Mouse (Mus musculus): ENCODE results near the gene Ube2l6. TPM values are rescaled to one million over a fixed set of nuclear protein-coding genes. Genes with fewer than 3 reads are reported as not detected.

Gene Ube2l6
- 39.1 and 45.5 TPM in 2 replicates for polyA plus RNA-seq (2015; fragmentation: Nextera tagmentation; extraction: Ambion mirVana)

DNA sequence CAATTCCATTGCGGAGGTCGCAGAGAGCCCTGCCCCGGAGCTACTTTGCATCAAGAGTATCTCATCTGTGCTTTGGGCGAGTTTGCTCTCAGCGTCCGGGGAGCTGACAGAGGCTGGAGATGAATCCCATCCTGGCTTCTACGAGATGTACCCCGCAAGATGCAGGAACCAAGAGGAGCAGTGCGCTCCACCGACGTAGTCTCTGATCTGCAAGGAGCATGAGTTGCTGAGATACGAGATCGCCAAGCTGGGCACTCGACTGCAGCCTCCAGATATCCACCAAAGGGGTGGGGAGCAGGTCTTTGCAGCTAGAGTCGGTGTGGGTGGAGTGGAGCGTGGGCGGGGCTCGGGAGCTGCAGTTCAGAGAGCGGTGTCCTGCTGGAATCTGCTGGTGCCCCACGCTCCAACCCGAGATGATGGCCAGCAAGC lies at the start of gene Ube2l6:
Gene Ube2l6, plus strand, starts transcription at position 336 of the 429 bp plus-strand sequence.
- peak; percentile 21 for DNase-seq (ENCODE audit: low spot score)

DNA sequence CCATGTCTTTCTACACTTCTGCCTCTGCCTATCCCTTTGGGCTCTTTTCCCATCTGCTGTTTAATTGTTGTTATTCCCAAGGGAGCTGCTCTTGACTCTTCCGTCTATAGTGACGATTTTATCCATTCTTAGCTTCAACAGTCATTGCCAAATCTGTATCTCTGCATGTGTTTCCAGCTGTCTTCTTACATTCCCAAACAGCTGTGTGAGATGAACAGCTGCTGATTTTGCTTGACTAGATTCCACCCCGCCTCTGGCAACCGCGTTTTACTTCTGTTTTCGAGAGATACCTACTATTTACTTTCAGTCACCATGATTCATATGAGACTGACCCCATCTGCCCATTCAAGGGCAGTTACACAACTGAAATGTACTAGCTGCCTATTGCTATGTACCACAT lies 48.5 kb upstream of the Ube2l6 start:
- DNase-seq (ENCODE audit: low spot score): no peak

DNA sequence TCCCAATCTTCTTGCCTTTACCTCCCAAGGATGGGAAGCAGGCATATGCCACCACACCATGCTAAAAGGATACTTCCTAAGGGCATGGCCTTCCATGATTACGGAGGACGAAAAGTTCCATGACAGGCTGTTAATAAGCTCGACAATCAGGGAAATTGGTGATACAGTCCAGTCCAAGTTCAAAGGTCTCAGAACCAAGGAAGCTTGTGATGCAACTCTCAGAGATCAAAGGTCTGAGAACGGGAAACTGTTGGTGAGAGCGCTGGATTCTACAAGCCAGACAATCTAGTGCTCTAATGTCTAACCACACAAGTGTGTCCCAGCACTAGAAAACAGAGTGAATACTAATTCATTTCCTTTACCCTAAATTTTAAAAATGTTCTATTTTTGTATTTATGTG lies 42.4 kb upstream of the Ube2l6 start:
- no peak for DNase-seq (ENCODE audit: low spot score)

DNA sequence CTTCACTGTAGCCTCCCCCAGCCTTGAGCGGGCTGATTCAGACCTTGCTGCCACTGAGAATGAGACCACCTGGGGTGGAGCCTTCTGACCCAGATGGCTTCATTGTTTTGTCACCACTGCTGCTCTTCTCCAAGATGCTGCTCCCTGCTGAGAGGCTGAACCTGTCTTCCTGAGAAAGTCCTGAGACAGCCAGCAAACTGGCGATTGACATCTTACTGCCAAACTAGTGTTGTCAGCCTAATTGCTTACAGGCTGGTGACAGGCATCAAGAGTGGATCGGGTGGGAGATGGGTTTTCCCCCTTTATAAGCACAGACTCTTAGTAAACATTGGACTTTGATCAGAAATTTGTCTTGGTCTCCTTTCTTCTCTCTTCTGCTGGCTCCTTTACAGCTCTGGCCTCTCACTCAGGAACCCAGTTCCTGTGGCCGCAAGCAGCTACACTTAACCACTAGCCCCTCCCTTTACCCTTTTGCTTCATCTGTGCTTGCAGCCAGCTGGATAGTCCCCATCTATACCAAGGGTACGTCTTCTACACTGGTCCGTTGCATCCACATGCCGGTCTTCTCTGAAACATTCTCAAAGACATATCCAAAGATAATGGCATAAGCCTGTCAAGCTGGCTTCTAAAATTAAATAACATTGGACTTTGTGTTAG lies 41.5 kb upstream of the Ube2l6 start:
- DNase-seq (ENCODE audit: low spot score): no peak

DNA sequence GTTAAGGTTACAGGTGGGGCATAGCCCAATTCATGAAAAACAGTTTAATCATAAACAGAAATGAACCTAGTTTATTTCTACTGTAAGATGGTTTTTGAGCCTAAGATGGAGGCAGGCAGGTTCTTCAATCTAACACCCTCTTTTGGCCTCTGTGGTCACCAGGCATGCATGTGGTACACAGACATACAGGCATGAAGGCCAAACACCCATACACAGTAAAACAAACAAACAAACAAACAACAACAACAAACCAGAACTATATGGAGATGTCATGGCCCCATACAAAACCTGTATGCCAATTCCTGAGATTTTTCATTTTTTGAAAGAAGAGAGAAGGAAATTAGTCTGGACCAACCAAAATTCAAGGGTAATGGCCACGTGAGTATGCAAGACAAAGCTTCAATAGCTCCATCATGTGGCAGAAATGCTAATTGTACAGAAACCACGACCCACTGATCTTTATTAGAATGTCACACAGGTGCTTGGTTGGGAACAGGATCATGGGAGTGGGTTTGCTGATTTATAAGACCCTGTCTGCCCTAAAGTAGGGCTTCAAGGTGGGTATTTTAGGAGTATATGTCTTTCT lies 40.0 kb upstream of the Ube2l6 start:
- peak; percentile 25 for DNase-seq (ENCODE audit: low spot score)

DNA sequence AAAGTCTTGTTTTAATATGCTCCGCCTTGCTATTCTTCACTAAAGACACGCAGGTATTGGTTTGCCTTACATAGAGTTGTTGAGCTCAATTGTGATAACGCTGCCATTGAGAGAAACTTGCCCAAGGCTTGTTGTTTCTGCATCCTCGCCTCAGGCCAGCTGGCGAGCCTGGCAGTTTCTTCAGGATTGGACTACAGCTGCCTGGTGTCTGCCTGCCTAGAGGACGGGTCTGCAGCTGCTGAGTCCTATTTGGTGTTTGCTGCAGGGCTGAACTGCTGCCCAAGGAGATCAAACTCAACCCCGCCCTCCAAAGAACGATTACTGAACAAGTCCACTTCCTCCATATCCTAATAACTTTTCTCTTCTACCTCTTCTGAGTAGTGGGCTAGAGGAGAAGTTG lies 37.9 kb upstream of the Ube2l6 start:
- DNase-seq (ENCODE audit: low spot score): no peak

DNA sequence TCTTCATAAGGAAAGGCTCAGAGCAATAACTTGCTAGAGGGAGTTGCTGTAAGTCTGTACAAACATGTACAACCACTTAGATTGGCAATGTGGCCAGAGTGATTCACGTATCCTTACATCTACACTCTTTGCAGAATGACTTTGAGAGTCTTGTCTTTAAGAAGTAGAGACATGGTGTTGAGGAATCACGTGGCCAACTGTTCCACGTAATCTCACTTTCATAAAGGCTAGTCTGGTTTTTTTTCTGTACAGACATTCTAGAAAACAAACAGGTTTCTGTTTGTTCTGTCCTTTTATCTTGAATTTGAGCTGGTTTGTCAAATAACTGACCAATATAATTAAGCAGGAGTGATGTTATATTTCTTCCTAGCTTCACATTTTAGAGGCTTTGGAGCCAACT lies 37.3 kb upstream of the Ube2l6 start:
- no peak for DNase-seq (ENCODE audit: low spot score)

DNA sequence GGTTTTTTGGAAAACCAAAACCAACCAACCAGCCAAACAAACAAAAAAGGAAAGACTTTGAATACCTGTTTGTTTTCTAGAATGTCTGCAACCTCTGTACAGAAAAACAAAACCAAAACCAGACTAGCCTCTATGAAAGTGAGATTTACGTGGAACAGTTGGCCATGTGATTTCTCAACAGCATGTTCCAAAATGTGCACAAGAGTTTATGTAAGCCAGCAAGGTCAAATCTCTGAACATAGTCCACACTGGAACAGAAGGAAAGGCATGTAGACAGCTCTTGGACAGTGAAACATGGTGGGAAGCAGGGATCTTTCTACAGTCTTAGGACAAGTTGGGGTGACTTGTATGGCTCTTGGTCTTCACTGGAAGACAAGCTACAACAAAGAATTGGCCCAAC lies 36.8 kb upstream of the Ube2l6 start:
- DNase-seq (ENCODE audit: low spot score): no peak

DNA sequence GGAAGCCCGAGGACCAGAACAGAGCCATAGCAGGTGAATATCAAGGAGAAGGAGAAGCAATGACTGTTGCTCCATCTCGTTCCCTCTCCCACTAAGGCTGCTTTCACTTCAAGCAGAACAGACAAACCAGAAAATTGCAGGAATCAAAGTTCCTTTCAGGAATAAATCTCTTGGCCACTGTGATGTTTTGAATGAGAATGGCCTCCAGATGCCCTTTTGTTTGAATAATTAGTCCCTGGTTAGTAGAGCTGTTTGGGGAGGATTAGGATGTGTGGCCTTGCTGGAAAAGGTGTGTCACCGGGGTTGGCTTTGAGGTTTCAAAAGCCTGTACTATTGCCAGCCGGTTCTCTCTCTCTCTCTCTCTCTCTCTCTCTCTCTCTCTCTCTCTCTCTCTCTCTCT lies 36.3 kb upstream of the Ube2l6 start:
- DNase-seq (ENCODE audit: low spot score): no peak

DNA sequence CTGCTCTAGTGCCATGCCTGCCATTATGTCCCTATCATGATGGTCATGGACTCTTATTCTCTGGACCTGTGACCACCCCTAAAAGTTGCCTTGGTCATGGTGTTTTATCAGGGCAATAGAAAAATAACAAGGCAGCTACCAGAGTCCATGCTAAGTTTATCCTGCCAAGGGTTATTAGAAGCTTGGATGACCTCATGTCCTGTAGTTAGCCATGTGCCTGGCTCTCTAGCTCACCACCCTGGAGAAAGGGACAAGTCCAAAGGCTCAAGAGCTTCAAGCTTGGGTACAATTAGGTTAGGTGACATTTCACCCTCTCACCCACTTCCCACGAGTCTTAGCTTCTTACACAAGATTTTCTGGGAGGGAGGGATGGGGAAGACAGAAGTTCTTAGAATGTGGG lies 35.8 kb upstream of the Ube2l6 start:
- no peak for DNase-seq (ENCODE audit: low spot score)

DNA sequence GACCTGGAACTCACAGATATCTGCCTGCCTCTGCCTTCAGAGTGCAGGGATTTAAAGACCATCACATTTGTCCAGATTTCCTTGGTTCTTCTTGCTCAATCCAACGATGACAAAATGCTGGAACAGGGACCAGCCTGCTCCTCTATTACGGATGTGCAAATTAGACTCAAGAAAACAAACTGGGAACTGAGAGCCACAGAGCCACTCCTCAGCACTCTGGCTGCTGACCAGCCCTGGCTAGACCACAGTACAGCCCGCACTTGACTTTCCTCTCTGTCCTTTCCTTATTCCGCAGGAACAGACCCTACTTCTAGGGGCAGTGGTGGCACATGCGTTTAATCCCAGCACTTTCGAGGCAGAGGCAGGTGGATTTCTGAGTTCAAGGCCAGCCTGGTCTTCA lies 28.1 kb upstream of the Ube2l6 start:
- no peak for DNase-seq (ENCODE audit: low spot score)

DNA sequence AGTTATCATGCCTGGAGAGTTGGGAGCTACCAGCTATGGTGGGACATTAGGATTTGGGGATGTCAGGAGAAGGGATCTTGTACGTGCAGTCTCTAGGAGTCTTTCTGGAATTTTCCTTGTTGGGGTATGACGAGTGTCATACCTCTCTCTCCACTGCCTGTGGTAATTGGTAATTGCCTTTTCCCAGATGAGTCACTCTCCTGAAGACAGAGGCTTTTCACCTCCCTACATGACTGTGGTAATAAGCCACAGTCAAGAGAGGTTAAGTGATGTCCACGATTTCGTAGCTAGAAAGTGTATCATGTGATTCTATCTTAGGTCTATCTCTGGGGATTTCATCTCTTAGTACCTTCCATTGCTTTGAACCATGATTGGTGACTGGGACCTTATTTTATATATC lies 26.2 kb upstream of the Ube2l6 start:
- no peak for DNase-seq (ENCODE audit: low spot score)

DNA sequence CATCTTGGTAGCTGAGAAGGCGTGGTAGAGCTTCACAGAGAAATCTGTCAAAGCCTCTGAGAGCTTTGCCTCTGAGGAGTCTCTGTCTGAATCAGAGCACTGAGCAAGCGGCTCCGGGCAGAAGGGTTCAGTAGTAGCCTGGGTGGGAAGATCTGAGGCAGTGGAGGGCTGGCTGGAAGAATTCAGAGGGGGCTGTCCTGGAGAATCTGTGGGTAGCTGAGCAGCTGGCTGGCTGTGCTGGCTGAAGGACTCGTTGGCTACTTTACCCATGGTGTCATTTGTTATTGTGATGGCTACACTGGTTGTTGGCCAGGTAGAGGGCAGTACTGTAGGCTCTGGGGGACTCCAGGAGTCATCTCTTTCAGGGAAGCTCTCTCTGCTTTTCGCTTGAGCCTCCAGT lies 25.4 kb upstream of the Ube2l6 start:
- DNase-seq (ENCODE audit: low spot score): no peak

DNA sequence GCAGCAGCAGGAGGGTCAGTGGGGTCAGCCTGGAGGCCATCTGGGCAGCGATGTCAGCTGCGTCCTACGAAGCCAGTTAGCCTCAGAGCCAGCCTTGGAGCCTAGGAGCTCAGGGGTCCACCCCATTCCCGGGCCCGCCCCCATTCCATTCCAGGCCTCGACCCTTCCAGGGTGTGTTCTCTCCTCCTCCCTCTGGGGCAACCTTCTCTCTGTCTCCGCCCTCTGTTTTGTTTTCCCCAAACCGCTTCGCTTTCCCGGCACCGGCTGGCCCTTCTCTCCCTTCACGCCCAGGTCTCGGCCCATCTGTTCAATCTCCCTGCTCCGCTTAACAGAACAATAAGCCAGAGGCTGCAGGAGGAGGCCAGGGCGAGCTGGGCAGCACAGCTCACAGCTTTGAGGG lies 23.9 kb upstream of the Ube2l6 start:
- no peak for DNase-seq (ENCODE audit: low spot score)

DNA sequence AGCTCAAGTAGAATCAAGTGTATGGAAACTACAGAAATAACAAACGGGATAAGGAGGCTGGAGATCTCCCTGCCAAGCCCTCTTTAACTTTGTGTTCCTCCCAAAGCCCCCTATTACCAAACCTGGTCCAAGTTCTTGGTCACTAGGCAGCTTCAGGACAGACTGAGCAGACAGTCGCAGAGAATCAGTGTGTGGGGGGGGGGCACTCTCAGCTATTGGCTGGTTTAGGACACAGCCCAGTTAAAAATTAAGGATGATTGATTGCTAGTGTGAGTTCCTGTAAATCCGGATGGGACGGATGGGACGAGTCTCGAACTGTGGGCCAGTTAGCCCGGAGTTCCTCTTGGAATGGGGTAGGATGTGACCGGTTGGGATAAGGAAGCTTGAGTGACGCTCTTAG lies 23.4 kb upstream of the Ube2l6 start, which contains the start of gene Serping1:
Gene Serping1, minus strand, starts transcription at position 204 of the 400 bp plus-strand sequence.
- no peak for DNase-seq (ENCODE audit: low spot score)

DNA sequence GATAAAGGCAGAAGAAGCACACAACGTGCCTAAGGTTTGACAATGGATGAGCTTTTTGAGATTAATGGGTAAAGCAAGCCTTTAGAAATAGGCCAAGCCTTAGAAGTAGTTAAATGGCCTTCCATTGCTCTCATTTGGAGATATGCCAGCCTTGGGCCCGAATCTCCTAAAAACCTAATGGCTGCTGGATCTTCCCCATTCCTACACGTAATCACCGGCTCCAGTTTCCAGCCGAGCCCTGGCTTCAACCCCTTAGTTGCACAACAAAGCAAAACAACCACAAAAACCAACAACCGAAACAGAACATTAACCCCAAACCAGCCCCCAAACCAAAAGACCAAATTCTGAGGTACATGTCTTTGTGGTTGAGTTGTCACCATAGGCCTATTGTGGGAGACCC lies 23.0 kb upstream of the Ube2l6 start:
- no peak for DNase-seq (ENCODE audit: low spot score)

DNA sequence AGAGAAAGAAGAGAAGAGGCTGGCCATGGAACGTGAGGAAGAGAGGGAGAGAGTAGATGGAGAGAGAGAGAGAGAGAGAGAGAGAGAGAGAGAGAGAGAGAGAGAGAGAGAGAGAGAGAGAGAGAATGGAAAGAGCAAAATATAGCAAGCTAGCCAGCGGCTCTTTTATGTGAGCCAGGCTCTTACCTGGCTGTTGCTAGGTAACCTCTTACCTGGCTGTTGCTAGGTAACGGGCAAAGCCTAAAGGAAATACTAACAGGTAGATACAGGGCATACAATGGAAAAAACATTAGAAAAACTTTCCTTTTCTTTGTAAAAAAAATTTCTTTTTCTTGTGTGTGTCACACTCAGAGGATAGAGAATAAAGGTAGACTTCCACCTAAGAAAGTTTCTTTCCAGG lies 20.9 kb upstream of the Ube2l6 start:
- no peak for DNase-seq (ENCODE audit: low spot score)

DNA sequence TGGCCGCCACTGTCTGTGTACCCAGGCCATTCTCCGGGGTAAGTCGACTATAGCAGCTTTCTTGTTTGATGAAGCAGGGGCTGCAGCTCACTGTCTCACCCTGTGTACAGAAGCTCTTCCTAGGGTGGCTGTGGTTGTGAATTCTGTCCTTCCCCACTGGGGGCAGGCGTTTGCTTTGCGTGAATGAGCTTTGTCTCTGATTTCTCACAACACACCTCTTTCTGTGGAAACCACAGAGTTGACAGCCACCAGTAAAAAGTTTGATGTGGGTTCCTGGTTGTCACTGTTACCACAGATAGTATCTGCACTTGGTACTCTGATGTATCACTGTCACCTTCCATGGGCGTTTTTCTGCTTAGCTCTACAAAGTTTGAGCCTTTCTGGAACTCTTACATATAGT lies 19.4 kb upstream of the Ube2l6 start:
- DNase-seq (ENCODE audit: low spot score): peak; percentile 89

DNA sequence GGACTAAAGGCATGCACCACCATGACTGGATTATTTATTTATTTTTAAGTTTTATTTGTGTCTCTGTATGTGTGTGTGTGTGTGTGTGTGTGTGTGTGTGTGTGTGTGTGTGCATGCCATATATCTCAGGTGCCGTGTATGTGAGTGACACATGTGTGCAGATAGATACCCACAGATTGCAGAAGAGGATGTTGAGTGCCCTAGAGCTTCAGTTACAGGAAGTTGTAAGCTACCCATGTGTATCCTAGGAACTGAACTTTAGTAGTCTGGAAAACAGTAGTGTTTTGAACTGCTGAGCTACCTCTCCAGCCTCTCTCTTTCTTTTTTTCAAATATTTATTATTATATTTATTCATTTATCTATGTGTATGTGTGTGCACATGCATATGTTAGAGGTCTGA lies 15.3 kb upstream of the Ube2l6 start:
- DNase-seq (ENCODE audit: low spot score): no peak

DNA sequence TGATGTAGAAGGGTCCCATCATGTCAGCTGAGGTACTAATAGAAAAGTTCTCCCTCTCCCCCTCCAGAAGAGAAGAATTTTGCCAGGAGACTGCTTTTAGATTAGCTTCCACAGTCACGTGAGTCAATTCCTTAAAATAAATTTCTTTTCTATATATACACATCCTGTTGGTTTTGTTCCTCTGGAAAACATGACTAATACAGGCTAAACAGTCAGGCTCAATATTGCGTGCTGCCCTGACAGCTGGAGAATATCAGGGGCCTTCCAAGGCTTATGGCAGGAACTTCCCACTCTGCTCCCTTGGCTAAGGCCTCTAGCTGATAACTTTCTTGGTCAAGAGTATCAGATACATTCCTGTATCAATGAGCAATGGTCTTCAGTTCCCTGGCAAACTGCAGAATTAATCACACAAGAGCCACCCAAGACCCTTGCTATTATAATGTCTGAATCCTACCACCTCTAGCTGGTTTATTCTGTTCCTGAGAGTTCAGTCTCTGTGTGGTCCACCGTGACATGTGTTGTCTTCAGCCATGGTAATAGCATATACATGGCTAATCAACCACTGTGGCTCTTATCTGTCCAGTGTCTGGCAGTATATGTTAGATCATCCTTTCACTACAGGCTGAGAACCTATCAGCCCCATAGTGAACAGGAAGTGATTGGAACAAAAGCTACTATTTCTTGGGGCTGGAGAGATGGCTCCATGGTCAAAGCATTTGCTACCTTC lies 14.6 kb upstream of the Ube2l6 start:
- DNase-seq (ENCODE audit: low spot score): no peak

DNA sequence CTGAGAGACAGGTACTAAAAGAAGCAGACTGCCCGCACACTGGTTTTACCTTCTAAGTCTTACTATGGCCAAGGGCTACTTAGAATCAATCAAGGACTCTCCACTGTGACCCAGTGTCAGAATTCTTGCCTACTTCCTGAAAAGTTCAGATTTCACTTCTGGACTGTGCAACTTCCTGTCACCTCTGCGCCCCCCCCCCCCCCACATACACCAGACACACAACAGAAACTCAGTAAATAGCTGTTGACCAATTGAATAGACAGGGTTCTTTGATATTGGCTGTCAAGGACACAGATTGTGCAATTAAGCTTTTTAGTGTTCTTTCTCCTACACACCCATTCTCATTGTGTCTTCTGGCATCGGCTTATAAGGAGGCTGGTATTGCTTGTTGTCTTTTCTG lies 10.3 kb upstream of the Ube2l6 start:
- no peak for DNase-seq (ENCODE audit: low spot score)

DNA sequence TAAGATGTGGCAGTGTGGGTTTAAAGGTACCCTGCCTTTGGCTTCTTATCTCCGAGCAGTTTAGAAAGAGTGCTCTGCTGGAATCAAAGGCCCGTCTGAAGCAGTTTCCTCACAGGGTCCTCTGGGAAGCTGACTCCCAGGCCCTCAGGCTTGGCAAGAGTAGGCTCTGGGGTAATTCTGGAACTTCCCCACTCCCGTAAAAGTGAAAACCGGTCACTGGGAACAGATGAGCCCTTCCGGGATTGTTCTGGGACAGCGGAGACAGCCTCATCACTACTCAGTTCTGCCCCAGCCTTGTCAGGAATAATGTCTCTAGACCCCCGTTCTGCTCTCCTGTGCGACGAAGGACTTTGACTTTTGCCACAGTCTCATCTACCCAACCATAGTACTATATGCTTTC lies 8.2 kb upstream of the Ube2l6 start:
- no peak for DNase-seq (ENCODE audit: low spot score)

DNA sequence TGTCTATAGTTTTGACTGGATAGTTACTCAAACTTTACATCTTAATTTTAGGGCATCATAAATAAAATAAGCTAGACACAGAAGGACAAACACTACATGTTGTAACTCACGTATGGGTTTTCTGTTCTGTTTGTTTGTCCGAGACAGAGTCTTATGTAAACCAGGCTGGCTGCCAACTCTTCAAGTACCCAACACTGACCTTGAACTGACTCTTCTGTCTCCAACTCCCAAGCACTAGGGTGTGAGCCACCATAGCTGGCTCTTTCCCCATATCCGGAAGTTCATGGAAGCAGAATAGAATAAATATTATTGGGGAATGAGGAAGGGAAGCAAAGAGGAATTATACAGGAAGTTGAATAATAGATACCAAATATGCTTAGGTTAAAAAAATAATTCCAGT lies 6.1 kb upstream of the Ube2l6 start:
- DNase-seq (ENCODE audit: low spot score): no peak
